In the genomic region with DNA sequence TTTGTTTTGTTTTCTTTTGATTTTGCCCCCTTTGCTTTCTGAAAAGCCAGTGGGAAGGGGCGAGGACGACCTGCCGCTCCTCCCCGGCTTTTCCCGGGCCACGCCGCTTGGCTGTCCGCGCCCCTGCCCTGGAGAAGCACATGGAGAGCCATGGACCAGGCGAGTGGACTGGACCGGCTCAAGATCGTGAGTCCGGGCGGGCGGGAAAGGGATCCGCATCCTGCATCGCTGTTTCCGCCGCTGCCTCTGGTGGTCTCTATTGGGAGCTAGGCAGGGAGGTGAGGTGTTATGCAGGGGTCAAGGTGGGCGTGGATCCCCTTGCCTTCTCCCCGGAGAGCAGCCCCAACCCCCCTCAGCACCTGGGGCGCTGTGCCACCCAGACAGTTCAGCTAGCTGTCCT, we compare ENCODE assay signal across 8 mouse cellular contexts. TPM values are rescaled to one million over a fixed set of nuclear protein-coding genes. Genes with fewer than 3 reads are reported as not detected.
DNase-seq lines count a peak whose midpoint lies in the region; ATAC-seq and TF ChIP-seq lines count a peak whose summit lies in the region.

No protein-coding gene starts in this region.

- peak overlapping the region; percentile 99 for H3K4me2 ChIP-seq in forebrain, embryonic 16.5 days (ENCODE audit: low read length)
- peak overlapping the region; percentile 98 for H3K4me2 ChIP-seq in intestine, embryonic 16.5 days (ENCODE audit: low read depth, low read length)
- peak overlapping the region; percentile 83 for H3K4me2 ChIP-seq in lung, embryonic 14.5 days

- no peaks in the 10 kb centered on the region for H3K36me3 ChIP-seq in forebrain, embryonic 16.5 days (ENCODE audit: control insufficient read depth, insufficient read depth)
- H3K36me3 ChIP-seq in intestine, embryonic 16.5 days (ENCODE audit: control insufficient read depth, insufficient read depth, low read length): no peaks in the 10 kb centered on the region
- no peaks in the 10 kb centered on the region for H3K36me3 ChIP-seq in lung, embryonic 14.5 days (ENCODE audit: insufficient read depth)

- peak; percentile 53 for ATAC-seq in forebrain, embryonic 16.5 days
- peak; percentile 70 for ATAC-seq in intestine, embryonic 16.5 days
- peak; percentile 59 for ATAC-seq in lung, embryonic 14.5 days (ENCODE audit: insufficient read depth)

- DNase-seq in heart, adult 11 months: peak; percentile 86
- DNase-seq in heart, adult 8-10 months (ENCODE audit: low spot score): no peak
- peak; percentile 73 for DNase-seq in adrenal gland, adult 2 months
- DNase-seq in lung, embryonic 14.5 days: peak; percentile 62
- DNase-seq in frontal cortex, postnatal 25 days (ENCODE audit: low spot score in 2 of 2): no peak

- H3K4me3 ChIP-seq in forebrain, embryonic 16.5 days (replicated peaks; ENCODE audit: low read length): peak overlapping the region; percentile 70
- peak overlapping the region; percentile 65 for H3K4me3 ChIP-seq in intestine, embryonic 16.5 days (ENCODE audit: low read length)
- peak overlapping the region; percentile 57 for H3K4me3 ChIP-seq in lung, embryonic 14.5 days (ENCODE audit: low read depth, low read length)
- peak overlapping the region; percentile 54 for H3K4me3 ChIP-seq in olfactory bulb, adult 2 months (ENCODE audit: insufficient read depth, low read depth, low read length)

- H3K27me3 ChIP-seq in forebrain, embryonic 16.5 days (replicated peaks; ENCODE audit: control insufficient read depth, insufficient read depth, low read length): no peaks in the 10 kb centered on the region
- peaks cover 6% of the 10 kb centered on the region; the same call in 1 of the 2 replicates for H3K27me3 ChIP-seq in intestine, embryonic 16.5 days (replicated peaks; ENCODE audit: control insufficient read depth, insufficient read depth, low read length)
- no peaks in the 10 kb centered on the region for H3K27me3 ChIP-seq in lung, embryonic 14.5 days (ENCODE audit: insufficient read depth, low read length)

- TF ChIP-seq CTCF in lung, embryonic 14.5 days (IDR thresholded peaks at IDR 0.05; ENCODE audit: low read depth): no peak
- no peak for TF ChIP-seq CTCF in olfactory bulb, adult 2 months (IDR thresholded peaks at IDR 0.05; ENCODE audit: insufficient read depth, low read depth, low read length)

- TF ChIP-seq POLR2A in olfactory bulb, adult 2 months (IDR thresholded peaks at IDR 0.05; ENCODE audit: insufficient read depth, low read depth, low read length): no peak

- H3K9me3 ChIP-seq in forebrain, embryonic 16.5 days (ENCODE audit: control insufficient read depth, low read length): no peaks in the 10 kb centered on the region
- H3K9me3 ChIP-seq in intestine, embryonic 16.5 days (ENCODE audit: control insufficient read depth, low read length): no peaks in the 10 kb centered on the region
- H3K9me3 ChIP-seq in lung, embryonic 14.5 days (ENCODE audit: low read depth, low read length): no peaks in the 10 kb centered on the region

- H3K9ac ChIP-seq in forebrain, embryonic 16.5 days (replicated peaks; ENCODE audit: low read depth, low read length): peak overlapping the region; percentile 78
- peak overlapping the region; percentile 76 for H3K9ac ChIP-seq in intestine, embryonic 16.5 days (ENCODE audit: low read depth, low read length)
- peak overlapping the region; percentile 71 for H3K9ac ChIP-seq in lung, embryonic 14.5 days

- peaks cover 16% of the 10 kb centered on the region for H3K4me1 ChIP-seq in forebrain, embryonic 16.5 days (replicated peaks; ENCODE audit: control insufficient read depth, insufficient read depth, low read length)
- H3K4me1 ChIP-seq in intestine, embryonic 16.5 days (ENCODE audit: control insufficient read depth, insufficient read depth, low read length): peaks cover 6% of the 10 kb centered on the region
- H3K4me1 ChIP-seq in lung, embryonic 14.5 days (ENCODE audit: insufficient read depth): no peaks in the 10 kb centered on the region
- H3K4me1 ChIP-seq in olfactory bulb, adult 2 months (ENCODE audit: control insufficient read depth, insufficient read depth, low read length): peaks cover 3% of the 10 kb centered on the region; the same call in 1 of the 2 replicates

- WGBS in forebrain, embryonic 16.5 days: 0% methylated on average over 22 of the region's 22 CpGs
- under 1% methylated on average over 22 of the region's 22 CpGs for whole genome bisulfite sequencing in intestine, embryonic 16.5 days
- WGBS in lung, embryonic 14.5 days: under 1% methylated on average over 21 of the region's 22 CpGs
- WGBS in olfactory bulb, adult 2 months: under 1% methylated on average over 22 of the region's 22 CpGs

- peak overlapping the region; percentile 68; the same call in 1 of the 2 replicates for H3K27ac ChIP-seq in forebrain, embryonic 16.5 days (ENCODE audit: low read length)
- H3K27ac ChIP-seq in intestine, embryonic 16.5 days (ENCODE audit: low read length): no peak overlapping the region
- peak overlapping the region; percentile 87 for H3K27ac ChIP-seq in lung, embryonic 14.5 days (ENCODE audit: low read depth)
- no peak overlapping the region for H3K27ac ChIP-seq in olfactory bulb, adult 2 months (ENCODE audit: insufficient read depth, low read depth, low read length)

RNA-seq across cellular contexts. Expression of a gene that starts 1.9 kb away (rescaled TPM):
- total RNA-seq in heart, adult 8-10 months (2022): 100 to 1,000 TPM in 1 of 4 experiments, 10 to 100 TPM in 3; 70.5 to 105 (median 82.0) TPM
- 10 to 100 TPM; 29.5 to 42.5 TPM for total RNA-seq in adrenal gland, adult 2 months (2021)
- 11.2 and 16.2 TPM in 2 replicates for polyA plus RNA-seq in adrenal gland, adult 2 months (2012; rRNA removed)
- 2.7 and 4.6 TPM in 2 replicates for polyA plus RNA-seq in forebrain, embryonic 16.5 days (2015; fragmentation: Nextera tagmentation; extraction: Ambion mirVana)
- polyA plus RNA-seq in intestine, embryonic 16.5 days (2015; fragmentation: Nextera tagmentation; extraction: Ambion mirVana): 1.3 and 2.3 TPM in 2 replicates
- polyA plus RNA-seq in lung, embryonic 14.5 days (2014; fragmentation: Nextera tagmentation; extraction: Ambion mirVana): 8.8 and 9.8 TPM in 2 replicates
- polyA plus RNA-seq in olfactory bulb, adult 2 months (2012; ENCODE audit: insufficient read depth, insufficient read length, low replicate concordance, missing spikeins): not detected in 2 replicates

Comparison
In these comparisons a context has a peak if more than half of its experiments do, and no peak if none do; other contexts are left out.
1. DNase-seq: peak in heart, adult 11 months (single experiment), adrenal gland, adult 2 months (single experiment) and lung, embryonic 14.5 days (single experiment); none in heart, adult 8-10 months (single experiment) and frontal cortex, postnatal 25 days (0 of 2).
2. H3K27ac ChIP-seq: peak in forebrain, embryonic 16.5 days (single experiment) and lung, embryonic 14.5 days (single experiment); none in intestine, embryonic 16.5 days (single experiment) and olfactory bulb, adult 2 months (single experiment).
3. Peak in every context shown above with its lines, with median percentiles within 50 percentile points of each other: ATAC-seq, H3K4me2 ChIP-seq, H3K4me3 ChIP-seq and H3K9ac ChIP-seq.